Mouse (Mus musculus): ENCODE data around the gene Mettl8.

Gene Mettl8

GRCm38 (mm10) chr2:71037447-71037846 lies 17.9 kb downstream of the Mettl8 start:
- ATAC-seq (ENCODE audit: insufficient number of reproducible peaks, low FRiP score, low TSS enrichment), result no peak

- ATAC-seq (ENCODE audit: insufficient number of reproducible peaks, low FRiP score, low TSS enrichment), result no peak
These were observed 21.4 kb downstream of the Mettl8 start for GRCm38 (mm10) chr2:71033987-71034386.

- no peak for ATAC-seq (ENCODE audit: insufficient number of reproducible peaks, low FRiP score, low TSS enrichment)
These were observed 22.4 kb downstream of the Mettl8 start for GRCm38 (mm10) chr2:71033014-71033413.

- no peak for ATAC-seq (ENCODE audit: insufficient number of reproducible peaks, low FRiP score, low TSS enrichment)
These were observed 23.2 kb downstream of the Mettl8 start for GRCm38 (mm10) chr2:71031973-71032794.

GRCm38 (mm10) chr2:71030663-71031062 lies 24.7 kb downstream of the Mettl8 start:
- no peak for ATAC-seq (ENCODE audit: insufficient number of reproducible peaks, low FRiP score, low TSS enrichment)

- ATAC-seq (ENCODE audit: insufficient number of reproducible peaks, low FRiP score, low TSS enrichment), result no peak
These were observed 27.8 kb downstream of the Mettl8 start for GRCm38 (mm10) chr2:71027631-71028030.

GRCm38 (mm10) chr2:71026787-71027186 lies 28.6 kb downstream of the Mettl8 start:
- no peak for ATAC-seq (ENCODE audit: insufficient number of reproducible peaks, low FRiP score, low TSS enrichment)

- no peak for ATAC-seq (ENCODE audit: insufficient number of reproducible peaks, low FRiP score, low TSS enrichment)
These were observed 29.6 kb downstream of the Mettl8 start for GRCm38 (mm10) chr2:71025576-71026315.

GRCm38 (mm10) chr2:71023986-71024385 lies 31.4 kb downstream of the Mettl8 start:
- no peak for ATAC-seq (ENCODE audit: insufficient number of reproducible peaks, low FRiP score, low TSS enrichment)

- ATAC-seq (ENCODE audit: insufficient number of reproducible peaks, low FRiP score, low TSS enrichment), result no peak; the same call in 1 of the 2 replicates
These were observed 32.4 kb downstream of the Mettl8 start for GRCm38 (mm10) chr2:71022991-71023390.

- ATAC-seq (ENCODE audit: insufficient number of reproducible peaks, low FRiP score, low TSS enrichment), result no peak
These were observed 34.7 kb downstream of the Mettl8 start for GRCm38 (mm10) chr2:71020674-71021073.

- ATAC-seq (ENCODE audit: insufficient number of reproducible peaks, low FRiP score, low TSS enrichment), result no peak
These were observed 35.5 kb downstream of the Mettl8 start for GRCm38 (mm10) chr2:71019704-71020375.

GRCm38 (mm10) chr2:71019277-71019676 lies 36.1 kb downstream of the Mettl8 start:
- ATAC-seq (ENCODE audit: insufficient number of reproducible peaks, low FRiP score, low TSS enrichment), result peak; percentile 70; the same call in 1 of the 2 replicates

- no peak for ATAC-seq (ENCODE audit: insufficient number of reproducible peaks, low FRiP score, low TSS enrichment)
These were observed 41.9 kb downstream of the Mettl8 start for GRCm38 (mm10) chr2:71013521-71013920.

- no peak for ATAC-seq (ENCODE audit: insufficient number of reproducible peaks, low FRiP score, low TSS enrichment)
These were observed 43.6 kb downstream of the Mettl8 start for GRCm38 (mm10) chr2:71011816-71012215.

- no peak for ATAC-seq (ENCODE audit: insufficient number of reproducible peaks, low FRiP score, low TSS enrichment)
These were observed 51.0 kb downstream of the Mettl8 start for GRCm38 (mm10) chr2:71004354-71004753.

GRCm38 (mm10) chr2:71002509-71002908 lies 52.9 kb downstream of the Mettl8 start:
- ATAC-seq (ENCODE audit: insufficient number of reproducible peaks, low FRiP score, low TSS enrichment), result no peak

GRCm38 (mm10) chr2:70998771-70999170 lies 56.6 kb downstream of the Mettl8 start:
- ATAC-seq (ENCODE audit: insufficient number of reproducible peaks, low FRiP score, low TSS enrichment), result no peak

GRCm38 (mm10) chr2:70996438-70996837 lies 58.9 kb downstream of the Mettl8 start:
- peak; percentile 82 for ATAC-seq (ENCODE audit: insufficient number of reproducible peaks, low FRiP score, low TSS enrichment)

GRCm38 (mm10) chr2:70995900-70996299 lies 59.5 kb downstream of the Mettl8 start:
- no peak for ATAC-seq (ENCODE audit: insufficient number of reproducible peaks, low FRiP score, low TSS enrichment)

- no peak for ATAC-seq (ENCODE audit: insufficient number of reproducible peaks, low FRiP score, low TSS enrichment)
These were observed 61.6 kb downstream of the Mettl8 start for GRCm38 (mm10) chr2:70993740-70994139.

All from cerebellum, adult (tissue).